Mouse (Mus musculus) midbrain, embryonic 14.5 days (tissue): ENCODE results near the gene Srsf4. TPM values are rescaled to one million over a fixed set of nuclear protein-coding genes. Genes with fewer than 3 reads are reported as not detected.
A peak's percentile ranks its signal among the peaks of the same experiment; 100 is the strongest.

Experiments used
- ATAC-seq: fragments of 200-750 bp; cut with Nextera tagmentation; 2 replicates; pipeline ENCODE4 v1.8.0; 2017; ENCODE audit warnings: moderate number of reproducible peaks, moderate library complexity; ENCODE audit not compliant: low FRiP score, low TSS enrichment
- DNase-seq: peaks from one replicate; pipeline ENCODE4 v3.0.0-alpha.2; 2015
- H3K27ac ChIP-seq: fragments of 300-500 bp; sonication (generic); replicated peaks from 2 replicates; pipeline ENCODE4 v1.5.1; 2014; ENCODE audit warnings: mild to moderate bottlenecking, low read depth, low read length, moderate library complexity
- H3K27me3 ChIP-seq: fragments of 300-500 bp; sonication (generic); 2 replicates; pipeline ENCODE4 v1.6.1; 2014; ENCODE audit warnings: low read length, control low read depth, mixed read lengths; ENCODE audit not compliant: control insufficient read depth, insufficient read depth
- H3K36me3 ChIP-seq: fragments of 300-500 bp; sonication (generic); 2 replicates; pipeline ENCODE4 v1.6.1; 2014; ENCODE audit warnings: low read length, control low read depth; ENCODE audit not compliant: control insufficient read depth, insufficient read depth
- H3K4me1 ChIP-seq: fragments of 300-500 bp; sonication (generic); 2 replicates; pipeline ENCODE4 v1.6.1; 2014; ENCODE audit warnings: mild to moderate bottlenecking, antibody characterized with exemption, low read length, control low read depth; ENCODE audit not compliant: control insufficient read depth, insufficient read depth
- H3K4me2 ChIP-seq: fragments of 300-500 bp; sonication (generic); 2 replicates; pipeline ENCODE4 v1.6.1; 2014; ENCODE audit warnings: mild to moderate bottlenecking, low read length, moderate library complexity
- H3K4me3 ChIP-seq: fragments of 300-500 bp; sonication (generic); replicated peaks from 2 replicates; pipeline ENCODE4 v1.5.1; 2014; ENCODE audit warnings: low read depth, low read length
- H3K9ac ChIP-seq: fragments of 300-500 bp; sonication (generic); replicated peaks from 2 replicates; pipeline ENCODE4 v1.6.1; 2014; ENCODE audit warnings: mild to moderate bottlenecking, low read length, moderate library complexity
- H3K9me3 ChIP-seq: fragments of 300-500 bp; sonication (generic); 2 replicates; pipeline ENCODE4 v1.6.1; 2016; ENCODE audit warnings: low read length, control low read depth, mixed read lengths; ENCODE audit not compliant: control insufficient read depth
- WGBS: fragments of 180-500 bp; shearing (Covaris S2); extraction: QIAGEN DNeasy Blood & Tissue Kit; methylation state at CpG from one replicate; pipeline ENCODE4 v1.1.7; 2014; 5-methylcytosine and 5-hydroxymethylcytosine counted together
- polyA plus RNA-seq: library from polyadenylated mRNA; unstranded; fragments of >200 nt; fragmentation: Nextera tagmentation; extraction: Ambion mirVana; gene quantifications from 2 replicates; pipeline ENCODE4 v1.2.1, GENCODE M21; 2014

Srsf4 gene
- polyA plus RNA-seq, 1 experiment from 2014 or later = 121 TPM

- H3K4me2 ChIP-seq = peak overlapping the region; percentile 99
- peaks cover 11% of the 10 kb centered on the region; the same call in 1 of the 2 replicates for H3K4me1 ChIP-seq
- DNase-seq (peak; percentile 53), ATAC-seq (no peak)
- H3K4me3 ChIP-seq = peak overlapping the region; percentile 59
- H3K27me3 ChIP-seq = peaks cover 22% of the 10 kb centered on the region
- no peak overlapping the region for H3K27ac ChIP-seq
- H3K9me3 ChIP-seq = no peaks in the 10 kb centered on the region
- under 1% methylated on average over 39 of the region's 39 CpGs for WGBS
- H3K9ac ChIP-seq = peak overlapping the region; percentile 68
- H3K36me3 ChIP-seq = no peaks in the 10 kb centered on the region
Measured at GRCm38 (mm10) chr4:131836351-131836881, 37.0 kb upstream of the Srsf4 start.

- H3K27me3 ChIP-seq = peaks cover 22% of the 10 kb centered on the region
- no peaks in the 10 kb centered on the region for H3K9me3 ChIP-seq
- ATAC-seq (peak; percentile 28; the same call in 1 of the 2 replicates), DNase-seq (peak; percentile 73)
- H3K27ac ChIP-seq = no peak overlapping the region
- H3K4me1 ChIP-seq = peaks cover 11% of the 10 kb centered on the region; the same call in 1 of the 2 replicates
- H3K9ac ChIP-seq = peak overlapping the region; percentile 68
- no peaks in the 10 kb centered on the region for H3K36me3 ChIP-seq
- WGBS = under 1% methylated on average over 74 of the region's 76 CpGs
- peak overlapping the region; percentile 99 for H3K4me2 ChIP-seq
- H3K4me3 ChIP-seq = peak overlapping the region; percentile 59
Measured at GRCm38 (mm10) chr4:131836891-131837491, 36.4 kb upstream of the Srsf4 start.

GRCm38 (mm10) chr4:131837872-131838524 is 35.4 kb upstream of the Srsf4 start, which contains the start of gene Ptpru:
Gene Ptpru, minus strand, starts transcription at chr4:131838288.
- WGBS = under 1% methylated on average over 72 of the region's 72 CpGs
- Histone ChIP-seq H3K36me3 (no peaks in the 10 kb centered on the region), H3K9me3 (no peaks in the 10 kb centered on the region), H3K4me2 (peak within 1 kb of the TSS; percentile 99), H3K4me3 (peak within 1 kb of the TSS; percentile 59), H3K4me1 (peaks cover 11% of the 10 kb centered on the region; the same call in 1 of the 2 replicates), H3K27me3 (peaks cover 22% of the 10 kb centered on the region), H3K27ac (0 out of 2 replicates have a peak within 1 kb of the TSS, but pooled peaks have one; percentile 5), H3K9ac (peak within 1 kb of the TSS; percentile 68)
- peak; percentile 93 for DNase-seq
- ATAC-seq = peak; percentile 85

- peak within 1 kb of the TSS; percentile 77 for H3K4me3 ChIP-seq
- peak; percentile 97 for DNase-seq
- H3K4me1 ChIP-seq = peaks cover 6% of the 10 kb centered on the region; the same call in 1 of the 2 replicates
- H3K36me3 ChIP-seq = no peaks in the 10 kb centered on the region
- ATAC-seq = peak; percentile 87
- peak within 1 kb of the TSS; percentile 65 for H3K9ac ChIP-seq
- H3K27ac ChIP-seq = no peak within 1 kb of the TSS
- H3K9me3 ChIP-seq = no peaks in the 10 kb centered on the region
- WGBS = under 1% methylated on average over 37 of the region's 37 CpGs
- H3K27me3 ChIP-seq = no peaks in the 10 kb centered on the region; the same call in 1 of the 2 replicates
- H3K4me2 ChIP-seq = peak within 1 kb of the TSS; percentile 92
Measured at GRCm38 (mm10) chr4:131843290-131843743, 30.1 kb upstream of the Srsf4 start, which contains the start of gene Mecr. Gene Mecr, plus strand, starts transcription at chr4:131843470.

- no peak for ATAC-seq
- no peaks in the 10 kb centered on the region for H3K27me3 ChIP-seq
- no peaks in the 10 kb centered on the region for H3K36me3 ChIP-seq
Measured at GRCm38 (mm10) chr4:131845991-131846778, 27.2 kb upstream of the Srsf4 start.

GRCm38 (mm10) chr4:131848082-131848481 is 25.3 kb upstream of the Srsf4 start:
- no peaks in the 10 kb centered on the region for H3K36me3 ChIP-seq
- H3K4me1 ChIP-seq = peaks cover 6% of the 10 kb centered on the region; the same call in 1 of the 2 replicates
- H3K9ac ChIP-seq = no peak overlapping the region
- no peaks in the 10 kb centered on the region for H3K27me3 ChIP-seq
- ATAC-seq (no peak), DNase-seq (no peak)
- 84% methylated on average over 6 of the region's 6 CpGs for WGBS
- H3K27ac ChIP-seq = no peak overlapping the region
- H3K4me3 ChIP-seq = no peak overlapping the region
- H3K4me2 ChIP-seq = no peak overlapping the region
- H3K9me3 ChIP-seq = no peaks in the 10 kb centered on the region

More at GRCm38 (mm10) chr4:131845991-131846778, 27.2 kb upstream of the Srsf4 start:
- Histone ChIP-seq H3K9ac (no peak overlapping the region), H3K4me3 (no peak overlapping the region), H3K9me3 (no peaks in the 10 kb centered on the region), H3K4me1 (peaks cover 6% of the 10 kb centered on the region; the same call in 1 of the 2 replicates), H3K4me2 (no peak overlapping the region), H3K27ac (no peak overlapping the region)
- DNase-seq = no peak
- 86% methylated on average over 8 of the region's 8 CpGs for WGBS

- Histone ChIP-seq H3K9me3 (no peaks in the 10 kb centered on the region), H3K27me3 (no peaks in the 10 kb centered on the region), H3K4me1 (no peaks in the 10 kb centered on the region), H3K27ac (peak overlapping the region; percentile 52; the same call in 1 of the 2 replicates), H3K4me3 (no peak overlapping the region), H3K9ac (no peak overlapping the region), H3K36me3 (no peaks in the 10 kb centered on the region), H3K4me2 (no peak overlapping the region)
- WGBS = 34% methylated on average over 5 of the region's 5 CpGs
- DNase-seq (peak; percentile 67), ATAC-seq (no peak)
Measured at GRCm38 (mm10) chr4:131849986-131850638, 23.3 kb upstream of the Srsf4 start.

- no peak overlapping the region for H3K4me2 ChIP-seq
- no peaks in the 10 kb centered on the region for H3K4me1 ChIP-seq
- no peak for DNase-seq
- no peak overlapping the region for H3K4me3 ChIP-seq
- H3K27ac ChIP-seq = no peak overlapping the region
- no peak overlapping the region for H3K9ac ChIP-seq
- peaks cover 14% of the 10 kb centered on the region; the same call in 1 of the 2 replicates for H3K36me3 ChIP-seq
- no peak for ATAC-seq
- no peaks in the 10 kb centered on the region for H3K27me3 ChIP-seq
- H3K9me3 ChIP-seq = no peaks in the 10 kb centered on the region
- WGBS = 88% methylated on average over 5 of the region's 5 CpGs
Measured at GRCm38 (mm10) chr4:131854950-131855349, 18.5 kb upstream of the Srsf4 start.
